ENCODE assay signal across 8 mouse cellular contexts in genomic region chr13:55715167-55715512, GRCm38 (mm10). TPM values are rescaled to one million over a fixed set of nuclear protein-coding genes. Genes with fewer than 3 reads are reported as not detected.
DNase-seq lines count a peak whose midpoint lies in the region; ATAC-seq and TF ChIP-seq lines count a peak whose summit lies in the region.

No protein-coding gene starts in this region.

- H3K27me3 ChIP-seq in heart, embryonic 13.5 days (replicated peaks): no peaks in the 10 kb centered on the region
- H3K27me3 ChIP-seq in E14TG2a.4 (ENCODE audit: insufficient read depth, low read length): no peaks in the 10 kb centered on the region
- no peaks in the 10 kb centered on the region for H3K27me3 ChIP-seq in forebrain, embryonic 16.5 days (replicated peaks; ENCODE audit: control insufficient read depth, insufficient read depth, low read length)

- WGBS in heart, embryonic 13.5 days: 7% methylated on average over 5 of the region's 5 CpGs
- 8% methylated on average over 5 of the region's 5 CpGs for WGBS in forebrain, embryonic 16.5 days

- peak overlapping the region; percentile 92 for H3K9ac ChIP-seq in heart, embryonic 13.5 days
- H3K9ac ChIP-seq in forebrain, embryonic 16.5 days (replicated peaks; ENCODE audit: low read depth, low read length): peak overlapping the region; percentile 96

- peaks cover 28% of the 10 kb centered on the region for H3K36me3 ChIP-seq in heart, embryonic 13.5 days
- H3K36me3 ChIP-seq in E14TG2a.4 (ENCODE audit: insufficient read depth, low read length): peaks cover 9% of the 10 kb centered on the region; the same call in 1 of the 2 replicates
- H3K36me3 ChIP-seq in forebrain, embryonic 16.5 days (ENCODE audit: control insufficient read depth, insufficient read depth): peaks cover 6% of the 10 kb centered on the region

- peaks cover 7% of the 10 kb centered on the region for H3K4me1 ChIP-seq in heart, embryonic 13.5 days
- H3K4me1 ChIP-seq in E14TG2a.4 (replicated peaks; ENCODE audit: low read depth, low read length): peaks cover 28% of the 10 kb centered on the region
- H3K4me1 ChIP-seq in forebrain, embryonic 16.5 days (replicated peaks; ENCODE audit: control insufficient read depth, insufficient read depth, low read length): peaks cover 20% of the 10 kb centered on the region

- H3K4me2 ChIP-seq in heart, embryonic 13.5 days: peak overlapping the region; percentile 76
- peak overlapping the region; percentile 64 for H3K4me2 ChIP-seq in forebrain, embryonic 16.5 days (ENCODE audit: low read length)

- no peak for TF ChIP-seq CTCF in E14TG2a.4 (conservative IDR thresholded peaks at IDR 0.05; ENCODE audit: low read length)

- H3K4me3 ChIP-seq in heart, embryonic 13.5 days: peak overlapping the region; percentile 80
- H3K4me3 ChIP-seq in E14TG2a.4 (replicated peaks; ENCODE audit: low read length): peak overlapping the region; percentile 92
- H3K4me3 ChIP-seq in forebrain, embryonic 16.5 days (replicated peaks; ENCODE audit: low read length): peak overlapping the region; percentile 91

- no peak for ATAC-seq in heart, embryonic 13.5 days (ENCODE audit: extremely low read depth, insufficient number of reproducible peaks, low FRiP score, low TSS enrichment)
- ATAC-seq in forebrain, embryonic 16.5 days: peak; percentile 24
- peak; percentile 3; the same call in 1 of the 2 replicates for ATAC-seq in megakaryocyte progenitor cell, adult 5-6 weeks (replicated peaks; ENCODE audit: poor library complexity)

- DNase-seq in heart, adult 18-20 months: no peak
- no peak for DNase-seq in natural killer cell, adult 2 months (ENCODE audit: low spot score in 2 of 2)
- no peak for DNase-seq in thymus, postnatal 25 days
- DNase-seq in urinary bladder, postnatal 10 days (ENCODE audit: low spot score): no peak

- H3K9me3 ChIP-seq in heart, embryonic 13.5 days: no peaks in the 10 kb centered on the region
- H3K9me3 ChIP-seq in E14TG2a.4 (ENCODE audit: low read length): no peaks in the 10 kb centered on the region
- H3K9me3 ChIP-seq in forebrain, embryonic 16.5 days (ENCODE audit: control insufficient read depth, low read length): no peaks in the 10 kb centered on the region

- peak overlapping the region; percentile 83 for H3K27ac ChIP-seq in heart, embryonic 13.5 days (replicated peaks)
- peak overlapping the region; percentile 93 for H3K27ac ChIP-seq in forebrain, embryonic 16.5 days (ENCODE audit: low read length)

RNA-seq across cellular contexts. Expression of gene Txndc15, which starts 0.7 kb away (rescaled TPM):
- 57.1 and 66.6 TPM in 2 replicates for polyA plus RNA-seq in heart, embryonic 13.5 days (2015; fragmentation: Nextera tagmentation; extraction: Ambion mirVana)
- total RNA-seq in heart, adult 18-20 months (2021): 10 to 100 TPM; 43.7 to 48.5 TPM
- polyA plus RNA-seq in forebrain, embryonic 16.5 days (2015; fragmentation: Nextera tagmentation; extraction: Ambion mirVana): 121 and 125 TPM in 2 replicates
- total RNA-seq in megakaryocyte progenitor cell, adult 5-6 weeks (2015): 27.5 and 27.8 TPM in 2 replicates
- total RNA-seq in megakaryocyte progenitor cell, adult 5-6 weeks (2017): 42.2 and 53.1 TPM in 2 replicates

RNA-seq across cellular contexts. Expression of gene Pcbd2, which starts 12.0 kb away (rescaled TPM):
- 52.2 and 54.9 TPM in 2 replicates for polyA plus RNA-seq in heart, embryonic 13.5 days (2015; fragmentation: Nextera tagmentation; extraction: Ambion mirVana)
- 10 to 100 TPM; 51.3 to 56.3 TPM for total RNA-seq in heart, adult 18-20 months (2021)
- 15.3 and 16.3 TPM in 2 replicates for polyA plus RNA-seq in forebrain, embryonic 16.5 days (2015; fragmentation: Nextera tagmentation; extraction: Ambion mirVana)
- 38.6 and 40.9 TPM in 2 replicates for total RNA-seq in megakaryocyte progenitor cell, adult 5-6 weeks (2015)
- 18.4 and 25.6 TPM in 2 replicates for total RNA-seq in megakaryocyte progenitor cell, adult 5-6 weeks (2017)

RNA-seq across cellular contexts. Expression of gene B230219D22Rik, which starts 22.2 kb away (rescaled TPM):
- polyA plus RNA-seq in heart, embryonic 13.5 days (2015; fragmentation: Nextera tagmentation; extraction: Ambion mirVana): 51.5 and 53.4 TPM in 2 replicates
- 10 to 100 TPM; 38.0 to 39.3 TPM for total RNA-seq in heart, adult 18-20 months (2021)
- polyA plus RNA-seq in forebrain, embryonic 16.5 days (2015; fragmentation: Nextera tagmentation; extraction: Ambion mirVana): 74.6 and 74.9 TPM in 2 replicates
- 65.0 and 76.9 TPM in 2 replicates for total RNA-seq in megakaryocyte progenitor cell, adult 5-6 weeks (2015)
- total RNA-seq in megakaryocyte progenitor cell, adult 5-6 weeks (2017): 35.9 and 39.5 TPM in 2 replicates
